Mouse (Mus musculus): ENCODE results near the gene Arvcf.
A peak's percentile ranks its signal among the peaks of the same experiment; 100 is the strongest.

The Arvcf gene

GRCm38 (mm10) chr16:18428011-18428515 is 80.1 kb downstream of the Arvcf start:
- no peak for DNase-seq (ENCODE audit: low spot score in 2 of 2)

GRCm38 (mm10) chr16:18428516-18429042 is 80.6 kb downstream of the Arvcf start:
- no peak for DNase-seq (ENCODE audit: low spot score in 2 of 2)

GRCm38 (mm10) chr16:18429641-18430040 is 81.7 kb downstream of the Arvcf start:
- no peak for DNase-seq (ENCODE audit: low spot score in 2 of 2)

GRCm38 (mm10) chr16:18430641-18431212 is 82.7 kb downstream of the Arvcf start:
- no peak for DNase-seq (ENCODE audit: low spot score in 2 of 2)

GRCm38 (mm10) chr16:18433341-18433920 is 85.4 kb downstream of the Arvcf start:
- DNase-seq (ENCODE audit: low spot score in 2 of 2) = no peak

GRCm38 (mm10) chr16:18436128-18436527 is 88.1 kb downstream of the Arvcf start:
- no peak for DNase-seq (ENCODE audit: low spot score in 2 of 2)

- peak; percentile 95 to 97 for DNase-seq (ENCODE audit: low spot score in 2 of 2)
These were observed 95.4 kb downstream of the Arvcf start for GRCm38 (mm10) chr16:18443385-18443841.

GRCm38 (mm10) chr16:18447243-18447642 is 99.3 kb downstream of the Arvcf start:
- no peak for DNase-seq (ENCODE audit: low spot score in 2 of 2)

GRCm38 (mm10) chr16:18448104-18448503 is 100.1 kb downstream of the Arvcf start:
- no peak for DNase-seq (ENCODE audit: low spot score in 2 of 2)

- DNase-seq (ENCODE audit: low spot score in 2 of 2) = no peak
These were observed 101.0 kb downstream of the Arvcf start for GRCm38 (mm10) chr16:18449005-18449404.

- DNase-seq (ENCODE audit: low spot score in 2 of 2) = peak; percentile 77 to 86
These were observed 103.7 kb downstream of the Arvcf start for GRCm38 (mm10) chr16:18451486-18452181.

GRCm38 (mm10) chr16:18452361-18452862 is 104.4 kb downstream of the Arvcf start:
- DNase-seq (ENCODE audit: low spot score in 2 of 2) = no peak

- DNase-seq (ENCODE audit: low spot score in 2 of 2) = no peak
These were observed 105.9 kb downstream of the Arvcf start for GRCm38 (mm10) chr16:18453846-18454245.

- no peak for DNase-seq (ENCODE audit: low spot score in 2 of 2)
These were observed 107.4 kb downstream of the Arvcf start for GRCm38 (mm10) chr16:18455407-18455806.
